Mouse (Mus musculus) testis, postnatal 14 days (tissue): Measurements from ENCODE around the gene Atg13.

ENCODE experiments used
- DNase-seq: peaks from one replicate; pipeline ENCODE4 v3.0.0; 2021; ENCODE audit warnings: low spot score

The Atg13 gene

DNA sequence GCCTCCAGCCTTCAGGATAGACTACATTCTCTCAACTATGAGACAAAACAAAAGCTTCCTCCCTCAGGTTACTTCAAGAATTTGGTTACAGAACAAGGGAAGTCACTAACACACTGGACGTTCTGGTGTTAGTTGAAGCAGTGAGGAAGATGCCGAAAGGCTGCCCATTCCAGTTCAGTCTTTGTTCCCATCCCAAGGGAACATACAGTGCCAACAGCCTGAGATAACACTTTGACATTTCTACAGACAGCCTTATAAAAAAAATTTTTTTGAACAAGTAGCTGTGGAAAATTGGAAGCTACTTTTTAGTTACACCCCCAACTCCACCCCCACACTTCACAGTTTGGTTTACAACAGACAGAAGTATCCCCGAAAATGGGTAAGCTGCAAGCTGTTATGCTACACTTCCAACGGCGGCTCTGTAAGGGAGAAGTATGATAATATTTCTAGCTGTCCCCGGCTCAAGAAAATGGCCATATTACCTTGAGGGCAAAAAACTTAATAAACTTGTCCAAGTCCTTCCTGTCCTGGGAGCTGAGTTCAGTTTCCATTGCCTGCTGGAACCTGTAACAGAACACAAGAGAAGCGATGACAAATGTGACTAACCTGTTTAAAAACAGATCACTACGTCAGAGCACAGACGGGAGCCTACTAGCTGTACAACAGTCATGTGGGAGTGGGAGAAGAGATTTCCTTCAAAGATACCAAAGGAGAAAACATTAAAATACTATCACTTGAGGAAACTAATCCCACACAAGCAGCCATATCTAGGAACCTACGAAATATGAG, 14.7 kb downstream of the Atg13 start:
- no peak for DNase-seq

DNA sequence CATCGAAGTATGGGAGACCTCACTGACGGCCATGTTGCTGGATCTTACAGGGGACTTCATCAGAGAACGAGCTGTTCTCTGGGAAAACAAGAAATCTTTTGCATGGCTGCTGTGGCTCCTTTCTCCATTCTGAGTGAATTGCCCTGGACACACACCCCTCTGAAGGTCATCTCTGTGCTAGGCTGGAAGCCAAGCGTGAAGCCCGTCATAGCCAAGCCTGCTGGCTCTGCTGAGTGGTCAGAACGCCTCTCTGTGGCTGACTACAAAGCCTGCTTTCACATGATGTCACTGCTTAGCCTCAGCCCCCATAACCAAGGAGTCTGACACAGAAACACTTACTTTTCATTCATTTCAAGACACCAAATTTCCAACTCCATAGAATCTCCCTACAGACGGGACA, 20.9 kb downstream of the Atg13 start:
- peak; percentile 72 for DNase-seq

DNA sequence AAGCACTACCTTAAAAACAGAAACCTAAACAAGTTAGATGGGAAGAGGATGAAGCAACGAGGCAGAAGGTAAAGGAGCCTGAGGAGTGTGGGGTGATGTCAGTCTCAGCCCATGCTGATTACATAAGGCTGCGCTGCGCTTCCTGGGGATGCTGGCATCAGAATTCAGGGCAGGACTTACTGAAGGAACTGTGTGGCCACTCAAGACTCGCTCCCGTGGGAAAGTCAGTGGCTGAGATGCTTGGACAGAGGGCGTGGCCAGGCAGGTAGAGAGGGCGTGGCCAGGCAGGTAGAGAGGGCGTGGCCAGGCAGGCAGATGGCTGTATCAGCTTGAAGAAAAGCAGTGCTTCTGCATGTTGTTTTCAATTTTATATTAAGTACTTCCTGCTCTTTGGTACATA, 26.5 kb downstream of the Atg13 start:
- no peak for DNase-seq

DNA sequence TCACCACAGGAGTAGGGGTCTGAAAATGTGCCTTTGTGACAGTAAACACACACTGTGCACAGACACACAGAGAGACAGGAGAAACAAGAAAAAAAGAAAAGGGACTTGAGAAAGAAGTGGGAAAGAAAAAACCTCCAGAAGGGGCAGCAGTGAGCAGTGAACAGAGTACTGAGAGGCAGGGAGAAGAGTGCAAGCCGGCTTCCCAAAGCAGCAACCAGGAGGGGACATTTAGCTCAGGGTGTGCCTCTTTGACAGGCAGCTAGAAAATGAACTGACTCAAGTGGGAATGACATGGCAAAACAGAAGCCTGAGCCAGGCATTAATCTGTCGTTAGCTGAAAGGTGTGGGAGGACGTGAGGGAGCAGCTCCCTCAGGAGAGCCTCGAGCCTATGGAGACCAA, 27.5 kb downstream of the Atg13 start:
- no peak for DNase-seq

DNA sequence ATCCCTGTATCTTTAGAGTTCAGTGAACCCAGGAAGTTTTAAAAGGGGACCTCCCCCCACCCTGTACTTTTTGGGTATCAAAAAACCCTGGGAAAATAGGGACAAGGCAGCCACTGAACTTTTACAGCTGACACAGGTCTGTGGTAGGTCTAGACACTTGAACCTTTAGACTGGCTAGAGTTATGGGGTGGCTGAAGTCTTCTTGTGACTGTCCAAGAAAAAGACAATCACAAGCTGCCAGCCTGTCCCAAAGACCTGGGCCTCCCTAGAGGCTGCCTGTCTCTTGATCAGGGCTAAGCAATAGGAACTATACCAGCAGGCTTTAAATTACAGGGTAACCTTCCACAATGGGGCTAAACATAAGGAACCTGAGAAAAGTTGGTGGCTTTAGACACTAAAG, 33.4 kb downstream of the Atg13 start:
- DNase-seq, result no peak

DNA sequence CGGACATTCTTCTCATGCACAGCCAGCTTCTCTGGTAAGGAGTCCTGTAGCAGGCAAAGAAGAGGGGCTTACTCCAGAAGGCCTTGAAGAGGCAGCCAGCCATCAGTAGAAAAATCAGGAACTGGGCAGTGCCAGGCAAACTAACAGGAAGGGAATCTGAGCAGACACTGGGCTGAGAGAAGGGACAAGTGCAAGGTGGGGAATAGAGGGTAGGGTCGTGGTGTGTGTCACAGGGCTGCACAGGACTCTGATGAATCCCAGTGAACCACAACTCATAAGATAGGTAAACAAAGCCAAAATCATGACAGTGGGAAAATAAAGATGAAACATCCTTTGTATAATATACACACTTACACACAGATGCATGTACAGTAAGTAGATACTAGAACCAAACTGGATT, 34.0 kb downstream of the Atg13 start:
- no peak for DNase-seq

DNA sequence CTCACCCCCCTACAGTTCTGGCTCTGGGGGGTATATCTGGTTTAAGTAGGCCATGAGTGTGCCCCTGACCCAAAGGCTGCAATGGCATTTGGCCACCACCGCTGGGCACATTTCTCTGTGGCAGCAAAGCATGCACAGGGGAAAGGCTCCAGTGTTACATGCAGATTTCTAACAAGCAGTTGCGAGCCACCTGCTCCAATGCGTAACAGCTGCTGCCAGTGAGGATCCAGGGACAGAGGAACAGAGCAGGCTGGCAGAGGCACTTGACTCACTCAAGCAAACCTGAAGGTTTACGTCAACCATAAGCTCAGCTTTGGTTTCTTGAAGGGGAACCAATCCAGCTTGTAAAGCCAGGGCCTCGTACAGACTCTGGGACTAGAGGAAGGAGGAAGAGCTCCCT, 35.5 kb downstream of the Atg13 start:
- no peak for DNase-seq

DNA sequence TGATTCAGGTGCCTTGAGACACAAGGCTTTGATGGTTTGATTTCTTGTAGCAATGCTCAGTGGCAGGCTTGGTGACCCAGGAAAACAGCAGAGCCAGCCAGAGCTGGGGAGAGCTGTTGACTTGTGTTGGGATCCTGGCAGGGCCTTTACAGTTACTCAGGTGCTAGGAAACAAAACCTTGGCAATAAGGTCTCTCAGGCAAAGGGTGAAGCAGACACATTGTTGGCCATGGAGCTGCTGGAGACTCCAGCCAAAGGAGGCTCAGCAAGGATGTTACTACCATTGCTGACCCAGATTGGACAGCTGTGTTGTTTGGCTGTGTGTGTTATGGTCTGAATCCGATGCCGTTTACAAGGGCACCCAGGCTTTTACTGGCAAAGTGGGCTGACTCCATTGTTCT, 36.8 kb downstream of the Atg13 start:
- no peak for DNase-seq

DNA sequence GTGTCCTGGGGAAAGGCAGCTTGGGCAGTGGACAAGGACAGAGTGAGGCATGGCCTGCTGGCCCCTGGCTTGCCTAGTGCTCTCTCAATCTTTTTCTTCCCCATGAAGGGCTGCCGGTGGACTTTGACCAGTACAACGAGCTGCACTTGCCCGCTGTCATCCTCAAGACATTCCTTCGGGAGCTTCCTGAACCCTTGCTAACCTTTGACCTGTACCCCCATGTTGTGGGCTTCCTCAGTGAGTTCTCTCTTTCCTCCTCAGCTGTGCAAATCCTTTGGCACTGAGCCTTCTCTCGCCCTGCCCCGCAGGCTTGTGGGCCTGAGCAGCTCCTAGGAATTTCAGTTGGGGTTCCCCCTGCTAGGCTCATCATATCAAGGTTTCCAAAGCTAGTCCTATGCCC, 40.3 kb downstream of the Atg13 start:
- no peak for DNase-seq

DNA sequence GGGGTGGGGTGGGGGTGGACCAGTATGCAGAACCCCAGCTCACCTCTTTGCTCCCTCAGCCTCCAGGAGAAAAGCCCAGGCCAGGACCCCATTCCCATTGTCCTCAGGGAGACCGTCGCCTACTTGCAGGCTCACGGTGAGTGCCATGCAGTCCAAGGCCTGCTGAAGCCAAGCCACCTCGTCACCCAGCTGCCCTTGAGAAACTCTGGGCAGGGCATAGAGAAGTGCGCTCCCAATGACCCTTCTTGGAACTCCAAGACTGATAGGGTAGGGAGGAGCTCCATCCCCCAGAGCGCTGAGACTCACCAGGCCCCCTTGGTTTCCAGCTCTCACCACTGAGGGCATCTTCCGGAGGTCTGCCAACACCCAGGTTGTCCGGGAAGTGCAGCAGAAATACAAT, 41.0 kb downstream of the Atg13 start:
- DNase-seq, result no peak

DNA sequence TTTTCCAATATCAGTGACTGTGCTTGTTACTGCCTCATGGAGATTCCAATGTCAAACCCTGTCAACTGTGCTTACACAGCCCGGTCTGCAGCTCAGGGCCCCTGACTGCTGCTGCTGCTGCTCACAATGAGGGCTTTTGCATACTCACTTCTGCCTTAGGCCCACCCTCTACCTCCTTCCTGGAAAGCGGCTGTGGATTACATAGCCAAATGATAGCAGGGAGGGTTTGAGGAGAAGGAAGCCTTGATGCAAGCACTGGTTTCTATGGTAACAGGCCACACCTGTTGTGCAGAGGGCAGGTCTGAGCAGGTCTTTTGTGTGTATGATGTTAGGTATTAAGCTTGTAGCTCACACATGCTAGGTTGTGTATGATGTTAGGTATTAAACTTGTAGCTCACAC, 42.6 kb downstream of the Atg13 start:
- DNase-seq, result no peak

DNA sequence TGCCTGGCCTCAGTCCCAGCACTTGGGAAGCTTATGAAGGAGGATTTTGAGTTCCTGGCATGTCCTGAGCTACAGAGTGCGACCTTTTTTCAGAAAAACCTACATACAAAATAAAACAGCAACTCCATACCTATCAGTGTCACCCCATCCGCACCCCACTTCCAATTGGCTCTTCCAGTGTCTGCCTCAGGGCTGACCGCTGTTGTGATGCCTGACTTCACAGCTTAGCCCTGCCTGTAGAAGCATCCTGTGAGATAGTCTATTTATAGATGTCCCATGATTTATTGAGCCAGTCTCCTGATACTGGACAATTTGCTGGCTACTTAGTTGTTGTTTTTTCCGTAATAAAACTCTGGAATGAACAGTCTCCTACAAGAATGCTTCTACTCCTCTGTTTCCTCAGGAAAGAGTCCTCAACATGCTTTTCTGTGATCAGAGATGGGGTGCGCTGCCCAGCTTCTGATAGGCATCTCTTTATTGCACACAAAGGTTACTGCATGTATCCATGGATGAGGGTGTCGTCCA, 43.9 kb downstream of the Atg13 start:
- DNase-seq, result no peak

DNA sequence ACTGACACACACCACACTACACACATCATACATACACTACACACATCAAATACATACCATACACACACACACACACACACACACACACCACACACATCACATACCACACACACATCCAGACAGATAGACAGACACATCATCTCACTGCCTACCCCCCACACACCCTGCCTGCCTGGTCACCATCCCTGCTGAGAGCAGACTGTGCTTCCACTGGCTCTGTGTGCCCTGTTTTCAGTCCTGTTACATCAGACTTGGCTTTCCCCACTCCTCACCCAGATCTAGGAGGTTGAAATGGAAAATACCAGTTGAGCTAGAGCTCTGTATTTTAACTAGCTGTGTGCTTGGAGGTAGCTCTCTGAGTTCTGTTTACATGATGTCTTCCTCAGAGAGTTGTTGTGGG, 45.6 kb downstream of the Atg13 start:
- DNase-seq, result no peak

DNA sequence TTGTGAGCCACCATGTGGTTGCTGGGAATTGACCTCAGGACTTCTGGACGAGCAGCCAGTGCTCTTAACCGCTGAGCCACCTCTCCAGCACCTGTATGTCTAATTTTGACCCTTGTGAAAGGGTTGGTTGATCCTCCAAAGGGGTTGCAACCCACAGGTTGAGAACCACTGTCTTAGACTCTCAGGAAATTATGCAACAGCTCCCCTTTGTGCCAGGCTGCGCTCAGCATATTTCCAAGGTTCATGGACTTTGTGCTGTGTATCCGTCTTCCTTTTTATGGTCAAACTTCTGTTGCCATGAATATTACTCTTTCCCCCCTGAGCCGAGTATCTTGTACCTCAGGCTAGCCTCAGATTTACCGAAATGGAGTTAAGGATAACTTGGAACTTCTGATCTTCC, 49.4 kb downstream of the Atg13 start:
- no peak for DNase-seq

DNA sequence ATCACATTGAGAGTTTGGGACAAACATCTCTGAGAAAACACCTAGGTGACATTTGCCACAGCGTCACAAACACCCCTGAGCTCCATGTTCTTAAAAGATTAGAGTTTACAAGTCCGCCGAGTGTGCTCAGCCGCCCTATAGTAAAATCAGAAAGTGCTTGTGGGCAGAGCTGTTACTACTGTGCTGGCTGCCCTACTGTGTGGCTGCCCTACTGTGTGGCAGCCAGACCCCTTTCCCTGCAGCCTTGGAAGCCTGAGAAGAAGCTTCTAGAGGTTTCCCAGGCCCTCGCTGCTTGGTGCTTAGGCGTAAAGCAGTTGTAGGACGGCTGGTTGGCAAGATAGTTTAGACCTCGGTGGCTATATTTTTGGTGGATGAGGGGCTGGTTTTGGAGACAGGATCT, 50.7 kb downstream of the Atg13 start:
- DNase-seq, result no peak

DNA sequence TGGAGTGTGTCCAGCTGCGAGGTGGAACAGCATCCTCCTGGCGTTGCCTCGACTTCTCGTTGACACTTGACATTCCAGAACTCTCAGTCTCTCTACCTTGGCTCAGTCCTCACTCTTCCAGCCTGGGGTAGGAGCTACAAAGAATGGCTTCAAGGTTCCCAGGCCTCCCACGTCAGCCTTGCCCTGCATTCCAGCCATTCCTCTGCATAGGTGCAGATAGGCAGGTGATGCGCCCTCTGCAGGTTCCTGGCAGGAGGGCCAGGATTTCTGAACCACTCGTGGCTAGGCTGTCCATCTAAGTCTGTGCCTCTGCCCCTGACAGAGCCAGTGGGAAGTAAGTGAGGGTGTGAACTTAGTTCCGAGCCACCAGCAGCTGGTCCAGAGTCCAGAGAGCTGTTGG, 53.6 kb downstream of the Atg13 start:
- no peak for DNase-seq

DNA sequence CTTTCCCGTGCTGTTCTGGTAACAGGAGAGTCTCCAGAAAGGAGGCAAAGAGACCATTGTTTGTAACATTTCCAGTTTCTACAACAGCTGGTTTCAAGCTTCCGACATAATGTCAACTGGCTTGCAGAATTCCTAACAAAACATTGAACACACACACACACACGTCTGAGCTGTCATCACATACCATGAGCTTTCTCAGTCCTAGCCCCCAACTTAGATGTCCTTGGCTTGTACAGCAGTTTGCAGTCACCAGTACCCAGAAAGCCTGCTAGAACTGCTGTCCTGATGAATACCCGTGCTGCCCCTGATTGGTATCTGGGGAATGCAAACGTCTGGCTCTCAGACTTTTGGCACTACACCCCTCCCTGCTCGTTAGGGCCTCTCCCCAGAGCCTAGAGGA, 54.5 kb downstream of the Atg13 start:
- DNase-seq, result no peak

DNA sequence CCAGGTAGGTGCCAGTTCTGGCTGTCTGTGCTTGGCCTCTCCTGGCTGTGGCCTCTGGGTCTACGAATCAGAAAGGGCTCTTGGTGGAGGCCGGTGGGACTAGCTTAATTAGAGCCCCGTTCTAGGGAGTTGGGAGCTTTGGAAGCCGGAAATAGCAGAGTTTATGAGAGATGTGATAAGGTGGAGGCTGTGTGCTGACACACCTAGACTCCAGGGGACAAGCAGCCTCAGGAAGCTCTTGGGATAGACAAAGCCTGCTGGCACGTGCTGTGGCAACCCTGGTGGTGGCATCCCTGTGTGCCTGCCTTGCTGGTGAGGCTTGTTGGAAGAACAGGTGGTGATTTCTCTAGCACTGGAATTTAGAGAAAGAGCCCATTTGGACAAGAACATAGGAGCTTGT, 55.0 kb downstream of the Atg13 start:
- DNase-seq, result no peak

DNA sequence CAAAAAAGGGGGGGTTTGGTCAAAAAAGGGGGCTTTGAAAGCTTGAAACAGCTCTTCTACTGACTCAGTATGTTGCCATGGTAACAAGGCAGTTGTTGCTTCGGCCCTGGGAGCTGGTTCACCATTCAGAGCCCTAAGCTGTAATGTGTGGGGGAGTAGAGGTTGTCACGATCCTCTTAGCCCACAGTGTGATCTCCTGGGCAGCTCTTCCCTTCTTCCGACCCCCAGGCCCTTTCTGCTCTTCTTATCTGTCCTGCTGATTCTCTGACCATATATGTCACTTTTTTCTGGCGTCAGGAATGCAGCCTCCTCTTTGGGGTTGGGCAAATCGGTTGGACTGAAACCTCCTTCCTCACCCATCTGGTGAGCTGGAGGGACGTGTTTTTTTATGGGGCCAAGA, 57.5 kb downstream of the Atg13 start:
- no peak for DNase-seq

DNA sequence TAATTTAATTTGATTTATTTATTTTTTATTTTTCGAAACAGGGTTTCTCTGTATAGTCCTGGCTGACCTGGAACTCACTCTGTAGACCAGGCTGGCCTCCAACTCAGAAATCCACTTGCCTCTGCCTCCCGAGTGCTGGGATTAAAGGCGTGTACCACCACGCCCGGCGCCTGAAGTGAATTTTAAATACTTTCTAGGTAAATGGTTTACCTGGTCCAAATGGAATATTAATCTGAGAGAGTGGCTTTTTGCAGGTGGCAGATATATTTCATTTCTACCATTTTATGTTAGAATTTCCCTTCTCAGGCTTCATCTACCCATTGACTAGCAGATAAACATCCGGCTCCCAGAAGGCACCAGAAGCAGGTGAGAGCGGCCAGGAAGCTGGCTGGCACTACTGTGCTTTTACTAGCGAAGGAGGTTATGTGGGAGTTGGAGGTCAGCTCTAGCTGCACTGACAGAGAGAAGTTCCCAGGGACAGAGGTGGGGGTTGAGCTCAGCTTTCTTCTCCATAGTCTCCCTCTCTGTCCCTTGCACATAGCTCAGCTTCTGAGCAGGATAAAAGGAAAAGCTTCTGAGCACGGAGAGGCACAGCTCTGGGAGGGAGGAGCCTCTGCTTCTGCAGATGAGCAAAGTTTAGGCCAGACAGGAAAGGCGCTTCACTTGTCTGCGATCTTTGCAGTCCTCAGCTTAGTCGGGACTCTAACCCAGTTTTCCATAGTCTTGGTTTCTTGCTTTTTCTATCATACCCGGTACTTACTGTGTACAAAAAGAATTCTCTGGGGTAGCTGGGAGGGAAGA, 58.7 kb downstream of the Atg13 start:
- no peak for DNase-seq

DNA sequence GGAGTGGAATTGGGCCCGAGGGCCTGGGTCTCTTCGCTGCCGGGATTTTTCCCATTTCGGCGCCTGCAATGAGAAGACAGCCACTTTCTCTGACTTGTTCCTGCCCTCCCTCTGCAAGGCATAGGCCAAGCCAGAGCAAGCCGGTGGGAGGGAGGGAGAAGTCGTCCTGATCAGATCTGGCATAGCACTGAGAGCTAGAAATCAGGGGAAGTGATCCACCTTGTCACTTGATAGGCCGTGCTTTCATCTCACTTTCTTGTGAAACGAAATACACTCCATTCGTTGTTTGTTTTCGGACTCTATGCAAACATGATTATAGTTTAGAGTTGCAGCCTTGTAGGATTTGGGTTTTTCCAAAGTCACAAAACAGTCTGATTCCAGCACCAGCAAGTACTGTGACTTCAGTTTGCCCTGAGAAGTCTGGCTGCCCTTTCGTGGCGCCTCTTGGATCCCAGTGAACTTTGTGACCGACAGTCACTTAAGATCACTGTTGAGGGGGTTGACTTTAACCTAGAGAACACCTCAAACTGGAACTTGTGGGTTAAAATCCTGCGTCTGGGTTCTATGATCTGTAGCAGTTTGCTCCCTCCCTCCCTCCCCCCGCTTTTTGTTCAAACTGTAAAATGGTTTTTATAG, 59.9 kb downstream of the Atg13 start:
- DNase-seq, result no peak

DNA sequence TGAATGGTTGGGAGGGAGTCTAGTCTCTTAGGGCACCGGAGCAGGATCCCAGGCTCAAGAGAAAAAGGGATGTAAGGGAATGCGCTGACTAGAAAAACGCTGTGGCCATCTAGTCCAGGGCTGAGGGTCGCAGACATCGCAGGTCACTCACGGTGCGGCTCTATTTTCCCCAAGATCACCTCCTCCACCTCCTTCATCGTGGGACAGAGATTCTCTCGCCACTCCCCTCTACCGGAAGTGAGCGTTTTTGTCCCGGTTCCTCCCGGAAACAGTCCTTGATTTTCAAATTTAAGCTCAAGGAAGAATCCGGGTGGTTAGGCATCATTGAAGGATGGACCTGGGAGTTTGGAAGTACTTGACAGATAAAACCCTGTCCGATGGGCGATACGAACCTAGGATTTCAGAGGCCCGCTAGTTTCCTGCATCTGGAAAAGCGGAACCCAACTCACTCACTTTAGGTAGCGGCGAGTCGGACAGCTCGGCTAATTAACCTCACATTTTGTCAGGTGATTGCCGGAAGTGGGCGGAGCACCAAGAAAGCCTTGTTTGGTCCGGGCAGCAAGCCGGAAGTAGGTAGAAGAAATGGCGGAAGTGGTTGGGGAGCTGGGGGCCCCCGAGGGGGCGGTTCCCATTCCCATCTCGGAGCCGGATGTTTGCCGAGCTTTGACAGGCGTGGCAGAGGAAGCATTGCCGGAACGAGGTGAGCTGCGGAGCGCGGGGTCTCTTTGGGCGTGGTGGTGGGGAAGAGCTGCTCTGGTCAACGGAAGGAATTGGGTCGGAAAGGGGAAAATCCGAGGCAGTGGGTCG, 60.6 kb downstream of the Atg13 start, which contains the start of the genes Zfp408 and Arhgap1:
Gene Zfp408, minus strand, starts transcription at position 239 of the 807 bp plus-strand sequence.
Gene Arhgap1, plus strand, starts transcription at position 308 of the 807 bp plus-strand sequence.
- peak; percentile 97 for DNase-seq
